Mouse (Mus musculus): ENCODE results near the gene Phf3. TPM values are rescaled to one million over a fixed set of nuclear protein-coding genes. Genes with fewer than 3 reads are reported as not detected.
"Not testable (repeated sequence)": the region's sequence is repeated elsewhere in the genome, so short reads cannot be mapped to it uniquely, and the experiment has no call there.

Phf3 gene
- total RNA-seq (2021), result 10 to 100 TPM; 65.2 to 86.3 TPM
- long read RNA-seq, experiment 1, partial matches to known transcripts, result 3 of 7 reads
- long read RNA-seq, experiment 1, other reads (novel, unspliced or antisense), result 4 of 7 reads
- long read RNA-seq, experiment 2, partial matches to known transcripts, result 14 of 28 reads
- long read RNA-seq, experiment 2, other reads (novel, unspliced or antisense), result 12 of 28 reads

DNA sequence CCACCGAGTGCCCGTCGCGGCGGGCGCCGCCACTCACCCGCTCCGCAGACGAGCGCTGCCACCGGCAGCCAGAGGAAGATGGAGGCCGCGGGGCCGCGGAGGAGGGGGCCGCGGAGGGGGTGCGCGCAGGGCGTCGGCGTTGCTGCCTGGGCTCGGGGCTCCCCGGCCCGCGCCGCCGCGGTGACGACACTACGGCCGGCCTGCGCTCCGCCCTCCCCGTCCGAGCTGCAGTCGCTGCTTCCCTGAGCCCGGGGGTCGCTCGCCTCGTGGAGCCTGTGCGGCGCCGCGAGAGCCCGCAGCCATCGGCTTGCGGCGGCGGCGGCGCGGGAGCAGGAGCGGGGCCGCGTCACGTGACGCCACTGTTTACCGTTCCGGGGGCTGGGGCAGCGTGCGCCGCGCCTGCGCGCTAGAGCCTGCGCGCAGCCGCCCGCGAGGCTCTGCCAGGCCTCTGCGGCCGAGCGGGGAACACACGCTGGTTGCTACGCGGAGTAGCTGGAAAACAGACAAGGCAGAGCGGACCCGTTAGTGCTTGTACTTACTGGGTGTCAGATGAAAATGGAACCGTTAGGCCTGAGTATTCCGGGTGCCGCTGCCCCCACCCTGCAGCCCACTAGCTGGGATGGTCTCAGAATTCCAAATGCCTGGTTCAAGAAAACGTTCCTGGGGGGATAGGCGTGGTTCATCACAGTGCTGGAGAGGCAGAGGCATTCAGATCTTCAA lies at the start of gene Phf3:
Gene Phf3, minus strand, starts transcription at position 381 of the 720 bp plus-strand sequence.
- DNase-seq (ENCODE audit: low spot score in 2 of 2), result peak; percentile 86 to 89

DNA sequence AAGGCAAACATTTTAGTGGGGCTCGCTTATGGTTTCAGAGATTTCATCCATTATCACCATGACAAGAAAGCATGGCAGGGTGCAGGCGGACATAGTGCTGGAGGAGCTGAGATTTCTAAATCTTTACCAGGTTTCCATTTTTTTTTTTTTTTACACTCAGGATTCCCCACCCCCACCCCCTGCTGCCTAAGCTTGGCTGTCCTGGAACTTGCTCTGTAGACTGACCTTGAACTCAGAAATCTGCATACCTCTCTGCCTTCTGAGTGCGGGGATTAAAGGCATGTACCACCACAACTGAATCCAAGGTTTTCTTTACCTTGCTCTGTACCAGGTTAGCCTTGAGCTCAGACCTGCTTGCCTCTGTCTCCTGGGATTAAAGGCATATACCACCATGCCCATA lies 48.5 kb upstream of the Phf3 start:
- DNase-seq (ENCODE audit: low spot score in 2 of 2), result no peak

DNA sequence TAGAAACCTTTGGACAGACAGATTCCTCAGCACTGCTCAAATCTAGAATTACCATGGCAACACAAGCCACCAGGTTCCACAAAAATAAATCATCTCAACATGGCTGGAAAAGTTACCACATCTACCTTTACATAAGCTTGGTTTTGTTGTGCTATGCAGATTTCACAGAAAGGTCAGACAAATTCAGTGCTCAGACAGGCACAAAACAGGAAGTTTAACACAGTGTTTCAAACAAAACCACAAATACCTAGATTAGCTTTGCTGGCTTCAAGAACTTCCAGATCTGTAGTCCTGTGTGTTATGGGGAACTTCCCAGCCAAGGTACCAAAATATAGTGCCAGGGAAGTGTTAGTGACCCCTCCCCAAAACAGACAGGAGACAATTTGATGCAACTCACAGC lies 47.5 kb upstream of the Phf3 start:
- DNase-seq (ENCODE audit: low spot score in 2 of 2), result no peak

DNA sequence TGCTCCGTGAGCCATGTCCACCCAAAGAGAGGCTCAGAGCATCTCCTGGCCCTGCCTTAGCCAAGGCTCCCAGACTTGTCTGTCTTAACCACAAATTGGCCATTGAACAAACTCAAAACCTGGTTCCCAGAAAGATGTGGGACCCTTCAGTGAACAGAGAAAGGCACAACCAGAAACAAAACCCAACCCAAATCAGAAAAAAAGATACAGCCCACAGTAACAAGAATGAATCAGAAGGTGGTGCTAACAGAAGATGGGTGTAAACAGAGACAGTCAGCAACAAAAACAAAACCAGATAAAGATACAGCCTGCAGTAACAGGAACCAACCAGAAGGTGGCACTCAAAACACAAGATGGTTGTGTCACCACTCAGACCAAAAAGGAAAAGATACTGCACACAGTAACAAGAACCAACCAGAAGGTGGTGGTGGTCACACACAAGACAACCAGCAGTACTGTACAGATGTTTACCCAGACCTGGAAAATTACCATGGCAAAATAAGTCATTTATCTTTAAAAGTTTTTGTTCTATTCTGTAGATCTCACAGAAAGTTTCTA lies 47.0 kb upstream of the Phf3 start:
- DNase-seq (ENCODE audit: low spot score in 2 of 2), result no peak

DNA sequence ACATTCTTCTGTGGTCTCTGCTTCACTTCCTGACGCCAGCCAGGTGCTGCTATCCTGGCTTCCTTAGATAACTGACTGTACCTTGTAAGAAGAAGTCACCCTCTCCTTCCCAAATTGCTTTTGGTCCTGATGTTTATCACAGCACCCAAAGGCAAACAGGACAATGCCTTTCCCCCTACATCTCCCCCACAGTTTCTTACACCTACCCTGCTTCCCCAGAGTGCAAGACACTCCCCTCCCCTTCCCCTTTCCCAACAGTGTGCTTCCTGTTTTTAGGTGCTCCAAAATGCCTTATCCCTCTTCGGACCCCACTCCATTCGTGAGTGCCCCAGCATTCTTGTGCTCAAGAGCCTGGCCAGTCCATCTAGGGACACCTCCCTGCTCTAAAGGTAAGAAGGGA lies 36.5 kb upstream of the Phf3 start:
- DNase-seq (ENCODE audit: low spot score in 2 of 2), result no peak

DNA sequence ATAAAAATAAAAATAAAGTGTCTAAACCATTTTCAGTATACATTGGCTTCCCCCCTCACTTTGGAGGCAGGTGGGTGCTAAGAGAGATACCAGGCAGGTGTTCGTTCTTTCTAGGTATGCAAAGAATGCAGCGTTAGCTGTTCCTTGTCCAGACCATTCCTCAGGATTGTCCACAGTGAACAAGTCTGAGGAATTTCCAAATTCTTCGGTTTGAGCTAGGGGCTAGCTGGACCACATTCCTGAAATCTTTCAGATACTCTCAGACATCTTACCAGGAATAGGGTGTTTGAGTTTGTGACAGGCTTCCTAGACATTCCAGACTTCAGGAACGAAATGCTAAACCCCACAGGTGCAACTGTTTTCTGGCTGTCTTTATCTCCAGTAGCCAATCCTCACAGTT lies 35.1 kb upstream of the Phf3 start:
- no peak for DNase-seq (ENCODE audit: low spot score in 2 of 2)

DNA sequence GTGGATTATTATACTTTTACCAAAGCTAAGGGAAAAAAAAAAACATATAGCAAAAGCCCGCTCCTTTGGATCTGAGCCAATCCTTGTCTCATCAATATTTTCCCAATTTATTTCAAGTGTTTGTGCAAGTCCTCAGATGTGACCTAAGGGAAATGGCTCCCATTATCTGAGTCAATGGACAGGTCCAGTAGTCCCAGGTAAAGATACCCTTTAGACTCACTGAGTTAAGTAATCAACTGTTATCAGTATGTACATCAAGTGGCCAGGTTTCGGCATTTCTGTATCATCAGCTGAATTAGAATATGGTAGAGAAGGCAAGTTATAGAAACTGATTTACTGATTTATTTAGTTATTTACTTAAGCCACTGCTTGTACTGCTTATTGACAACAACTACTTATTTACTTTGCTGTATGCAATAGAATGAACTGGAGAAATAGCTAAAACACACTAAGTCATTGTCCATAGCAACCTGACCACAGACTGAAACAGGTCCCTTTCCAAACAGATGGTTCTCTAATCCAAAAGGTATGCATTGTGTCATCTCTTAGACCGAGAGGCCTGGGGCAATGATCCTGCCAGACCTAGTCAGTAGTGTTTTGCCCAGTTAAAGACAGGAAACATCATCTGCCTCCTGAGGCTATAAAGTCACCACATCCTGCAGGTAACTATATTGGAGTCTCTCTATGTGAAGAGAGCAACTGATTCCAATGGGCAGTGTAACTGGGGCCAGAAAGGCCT lies 29.9 kb upstream of the Phf3 start:
- DNase-seq (ENCODE audit: low spot score in 2 of 2), result no peak

DNA sequence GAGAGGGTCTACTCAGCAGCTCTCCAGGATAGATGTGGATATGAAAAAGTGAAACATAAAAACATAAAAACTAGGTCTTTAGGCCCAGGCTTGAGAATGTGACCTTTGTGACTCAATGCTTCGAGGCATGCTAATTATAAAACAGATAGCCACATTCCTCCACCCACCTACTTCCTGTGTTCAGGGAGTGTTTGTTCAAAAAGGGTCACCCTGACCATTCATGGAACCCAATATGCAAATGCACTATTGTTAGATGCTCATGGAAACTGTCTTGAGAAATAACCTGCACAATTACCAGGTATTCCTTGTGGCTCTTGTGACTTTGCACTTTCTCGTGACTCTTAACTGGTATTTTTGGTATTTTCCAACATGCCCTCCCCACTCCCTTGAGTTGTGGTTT lies 25.0 kb upstream of the Phf3 start:
- DNase-seq (ENCODE audit: low spot score in 2 of 2), result no peak

DNA sequence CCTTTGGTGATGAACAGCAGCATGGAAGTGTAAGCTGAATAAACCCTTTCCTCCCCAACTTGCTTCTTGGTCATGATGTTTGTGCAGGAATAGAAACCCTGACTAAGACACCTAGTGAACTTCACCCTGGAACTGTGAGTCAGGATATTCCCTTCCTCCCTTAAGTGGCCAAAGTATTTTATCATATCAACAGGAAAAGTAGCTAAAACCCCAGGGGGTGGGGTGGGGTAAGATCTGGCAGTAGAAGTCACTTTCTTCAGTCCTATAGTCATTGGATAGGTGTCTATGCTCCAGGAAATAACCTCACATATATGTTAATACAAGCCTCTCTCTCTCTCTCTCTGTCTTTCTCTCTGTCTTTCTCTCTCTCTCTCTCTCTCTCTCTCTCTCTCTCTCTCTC lies 21.6 kb upstream of the Phf3 start:
- not testable (repeated sequence) for DNase-seq (ENCODE audit: low spot score in 2 of 2)

DNA sequence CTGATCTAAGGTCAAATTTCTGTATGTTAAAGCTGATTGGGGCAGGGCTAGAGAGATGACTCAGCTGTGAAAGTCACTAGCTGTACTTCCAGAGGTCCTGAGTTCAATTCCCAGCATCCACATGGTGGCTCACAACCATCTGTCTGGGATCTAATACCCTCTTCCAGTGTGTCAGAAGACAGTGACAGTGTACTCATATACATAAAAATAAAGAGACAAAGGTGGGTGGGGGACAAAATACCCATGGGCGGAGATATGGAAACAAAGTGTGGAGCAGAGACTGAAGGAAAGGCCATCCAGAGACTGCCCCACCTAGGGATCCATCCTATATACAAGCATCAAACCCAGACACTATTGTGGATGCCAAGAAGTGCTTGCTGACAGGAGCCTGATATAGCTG lies 10.1 kb upstream of the Phf3 start:
- DNase-seq (ENCODE audit: low spot score in 2 of 2), result not testable (repeated sequence)

DNA sequence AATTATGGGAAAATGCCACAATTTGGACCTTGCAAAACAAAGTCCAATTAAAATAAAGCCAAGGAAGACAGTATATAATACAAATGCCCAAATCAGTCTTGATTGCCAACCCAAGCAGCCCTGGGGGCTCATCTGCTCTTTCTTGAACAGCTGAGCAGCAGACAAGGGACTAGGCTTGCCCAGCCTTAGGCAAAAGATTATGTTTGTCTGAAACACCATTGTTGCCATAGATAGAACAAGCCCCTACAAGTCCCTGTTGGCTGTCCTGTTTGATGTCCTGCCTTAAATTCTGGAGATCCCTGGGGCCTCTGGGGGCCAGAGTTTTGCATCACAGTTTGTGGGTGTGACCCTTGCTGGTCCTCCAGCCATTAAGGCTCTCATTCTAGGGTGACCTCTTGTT lies 2.0 kb upstream of the Phf3 start:
- no peak for DNase-seq (ENCODE audit: low spot score in 2 of 2)

DNA sequence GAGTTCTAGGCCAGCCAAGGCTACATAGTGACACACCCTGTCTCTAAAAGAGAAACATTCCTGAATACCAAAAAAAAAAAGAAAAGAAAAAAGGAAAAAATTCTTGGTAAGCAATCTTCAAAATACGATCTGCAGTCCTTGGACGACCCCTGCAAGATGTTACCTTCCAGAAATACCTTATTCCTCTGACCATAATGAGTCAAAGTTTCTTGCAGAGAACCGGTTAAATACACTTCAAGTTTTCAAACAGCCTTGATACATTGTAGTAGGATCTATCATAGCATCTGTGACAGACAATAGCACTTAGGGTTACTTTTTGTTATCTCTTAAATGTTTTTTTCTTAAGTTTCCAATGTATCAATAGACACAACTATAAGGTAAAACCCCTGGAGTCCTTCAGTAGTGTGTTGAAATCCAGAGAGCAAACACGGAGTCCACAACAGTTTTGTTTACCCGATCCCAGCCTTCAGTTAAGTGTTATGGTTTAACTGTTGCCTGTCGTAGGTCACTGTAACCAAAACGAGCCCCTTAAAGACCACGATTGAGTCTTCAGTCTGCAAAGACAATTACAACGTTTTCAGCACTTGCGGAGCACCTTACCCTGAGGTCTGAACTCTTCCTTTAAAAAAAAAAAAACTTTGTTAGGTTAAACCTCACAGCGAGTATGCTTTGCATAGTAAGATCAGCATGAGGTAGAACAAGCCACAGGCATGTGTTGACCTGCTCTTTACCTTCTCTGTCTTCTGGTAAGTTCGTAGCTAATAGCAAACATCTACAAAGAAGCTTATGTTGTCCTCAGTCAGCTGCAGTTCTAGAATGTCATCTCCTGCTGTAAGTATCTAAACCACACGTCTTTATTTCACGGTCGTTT lies 775 bp upstream of the Phf3 start:
- no peak for DNase-seq (ENCODE audit: low spot score in 2 of 2)

DNA sequence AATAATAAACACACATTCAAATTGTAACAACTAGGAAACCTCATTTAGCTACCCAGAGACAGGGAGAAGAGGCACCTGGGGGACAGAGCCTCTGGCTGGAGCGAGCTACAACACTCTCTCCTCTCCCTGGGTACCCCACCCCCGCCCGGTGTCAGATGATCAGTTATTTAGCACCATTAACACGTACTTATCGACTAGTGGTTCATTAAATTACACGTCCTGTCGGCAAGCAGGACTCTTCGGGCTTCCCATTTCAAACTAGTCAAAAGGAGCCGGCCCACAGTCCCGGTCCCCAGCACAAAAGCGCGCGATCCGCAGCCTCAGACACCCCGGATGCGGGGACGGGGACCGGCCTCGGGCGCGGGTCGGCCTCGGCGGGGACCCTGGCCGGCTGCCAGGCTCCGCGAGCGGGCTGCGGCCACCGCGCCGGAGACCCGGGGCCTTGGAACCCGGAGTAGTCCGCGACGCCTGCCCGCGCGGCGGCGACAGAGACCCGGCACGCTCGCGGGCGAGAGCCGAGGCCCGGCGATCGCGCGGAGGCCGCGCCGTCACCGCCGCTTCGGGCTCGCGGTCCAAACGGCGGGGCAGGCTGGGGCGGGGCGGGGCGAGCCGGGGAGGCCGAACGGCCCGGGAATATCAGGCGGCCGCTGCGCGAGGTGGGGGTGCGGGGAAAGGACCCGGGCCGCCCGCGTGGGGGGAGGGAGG lies 733 bp downstream of the Phf3 start:
- DNase-seq (ENCODE audit: low spot score in 2 of 2), result peak; percentile 60 to 69

DNA sequence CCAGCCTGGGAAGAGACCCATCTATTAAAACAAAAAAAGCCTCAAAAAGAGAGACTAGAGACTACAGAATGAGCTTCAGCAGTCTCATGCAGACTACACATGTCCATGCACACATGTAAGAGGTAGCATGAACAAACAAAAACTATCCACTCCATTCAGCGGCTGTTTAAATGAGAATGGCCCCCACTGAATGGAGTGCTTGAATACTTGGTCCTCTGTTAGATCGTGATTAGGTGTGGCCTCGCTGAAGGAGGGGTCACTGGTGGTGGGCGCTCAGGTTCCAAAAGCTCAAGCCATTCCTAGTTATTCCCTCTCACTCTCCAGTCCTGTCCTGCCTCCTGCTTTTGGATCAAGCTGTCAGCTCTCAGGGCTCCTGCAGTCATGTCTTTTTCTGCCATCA lies 5.9 kb downstream of the Phf3 start:
- DNase-seq (ENCODE audit: low spot score in 2 of 2), result no peak

DNA sequence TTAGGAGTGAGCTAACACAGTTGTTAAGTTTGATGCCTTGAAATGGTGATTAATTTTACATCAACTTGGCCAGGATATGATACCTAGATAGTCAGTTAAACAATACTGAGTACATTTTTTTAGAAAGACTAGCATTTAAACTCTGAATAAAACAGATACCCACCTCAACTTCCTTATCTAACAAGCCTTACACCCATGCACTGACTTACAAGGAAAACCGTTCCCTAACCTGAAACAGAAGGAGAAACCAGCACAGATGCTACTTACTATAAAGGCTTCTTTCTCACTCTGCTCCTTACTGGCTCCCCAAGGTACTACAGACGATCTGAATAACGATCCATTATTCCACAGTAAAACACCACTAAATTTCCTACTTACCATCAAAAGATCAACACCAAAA lies 21.2 kb downstream of the Phf3 start:
- DNase-seq (ENCODE audit: low spot score in 2 of 2), result no peak

DNA sequence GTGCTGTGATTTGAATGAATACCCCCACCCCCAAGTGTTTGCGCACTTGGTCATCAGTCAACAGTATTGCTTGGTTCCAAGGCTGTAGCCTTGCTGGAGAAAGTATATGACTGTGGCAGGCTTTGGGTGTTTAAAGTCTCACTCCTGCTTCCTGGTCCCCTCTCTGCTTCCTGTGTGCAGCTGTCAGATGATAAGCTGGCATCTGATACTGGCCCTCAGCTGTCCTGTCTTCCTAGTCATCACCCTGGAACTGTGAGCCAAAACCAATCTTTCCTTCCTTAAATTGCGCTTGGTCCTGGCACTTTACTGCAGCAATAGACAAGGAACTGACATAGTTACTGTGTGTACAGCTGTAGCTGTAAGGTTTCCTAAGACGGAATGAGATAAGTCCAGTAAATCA lies 21.8 kb downstream of the Phf3 start:
- DNase-seq (ENCODE audit: low spot score in 2 of 2), result no peak

DNA sequence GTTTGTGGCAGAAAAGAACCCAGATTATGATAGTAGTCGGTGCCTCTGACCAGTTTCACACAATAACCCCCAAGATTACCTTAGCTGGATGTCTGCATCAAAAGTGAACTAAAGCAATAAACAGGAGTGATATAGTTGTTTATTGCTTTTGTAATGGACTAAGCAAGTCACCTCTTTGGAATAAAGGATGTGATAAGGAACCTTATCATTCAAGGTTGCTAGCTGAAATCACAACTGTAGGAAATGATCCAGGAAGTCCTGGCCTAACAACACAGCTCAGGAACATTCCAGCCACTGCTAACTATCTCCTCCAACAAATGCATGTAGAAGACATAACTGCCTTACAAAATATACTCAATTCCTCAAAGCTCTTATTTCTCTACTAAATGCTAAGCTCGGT lies 22.8 kb downstream of the Phf3 start:
- DNase-seq (ENCODE audit: low spot score in 2 of 2), result no peak

DNA sequence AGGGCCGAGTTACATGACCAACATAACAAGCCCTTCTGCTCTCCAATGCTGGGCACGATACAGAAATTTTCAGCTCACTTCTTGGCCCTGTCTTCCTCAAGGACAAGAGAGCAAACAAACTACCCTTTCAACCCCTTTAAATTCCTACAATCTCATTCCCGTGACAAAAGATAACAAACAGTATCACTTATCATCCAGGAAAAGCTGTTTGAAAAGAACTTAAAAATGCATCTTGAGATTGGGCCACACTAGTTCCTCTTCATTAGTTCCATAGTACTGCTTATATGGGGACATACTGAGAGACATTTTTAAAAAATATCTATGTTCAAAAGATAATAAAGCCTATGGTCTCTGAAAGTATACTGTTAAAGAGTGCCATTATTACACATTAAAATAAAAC lies 23.8 kb downstream of the Phf3 start:
- no peak for DNase-seq (ENCODE audit: low spot score in 2 of 2)

DNA sequence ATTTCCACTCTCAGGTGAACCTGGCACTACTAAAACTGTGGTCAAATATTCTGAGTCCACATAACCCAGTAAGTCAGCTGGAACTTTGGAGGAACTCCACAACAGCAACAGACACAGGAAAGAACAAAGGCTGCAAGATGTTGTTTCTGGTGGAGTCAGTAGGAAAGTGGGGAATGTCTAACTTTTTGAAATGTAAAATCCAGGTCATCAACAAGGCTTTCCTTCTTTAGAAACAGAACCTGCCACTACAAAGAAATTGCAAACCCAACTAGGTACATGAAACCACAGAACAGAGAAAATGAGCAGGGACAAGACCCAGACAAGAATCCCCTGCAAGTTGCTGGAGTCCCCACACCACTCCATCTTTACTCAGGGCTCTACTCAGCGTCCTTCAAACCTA lies 26.0 kb downstream of the Phf3 start:
- no peak for DNase-seq (ENCODE audit: low spot score in 2 of 2)

DNA sequence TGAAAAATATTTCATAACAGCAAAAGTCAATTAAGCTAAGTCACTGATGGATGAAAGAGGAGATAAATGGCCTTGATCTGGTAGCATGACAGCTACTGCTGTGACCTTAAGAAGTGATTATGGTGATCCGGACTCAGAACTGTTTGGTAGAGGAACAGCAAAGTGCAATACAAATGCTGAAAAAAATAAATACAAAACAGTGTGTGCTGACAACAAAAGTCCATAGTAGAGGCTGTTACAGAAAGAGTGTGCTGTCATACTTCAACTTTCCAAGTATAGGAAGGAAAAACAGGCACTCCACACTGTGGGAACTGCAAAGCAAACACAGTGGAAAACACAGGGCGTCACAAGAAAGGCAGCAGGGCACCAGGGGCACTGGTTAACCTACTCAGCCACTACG lies 34.1 kb downstream of the Phf3 start:
- no peak for DNase-seq (ENCODE audit: low spot score in 2 of 2)

DNA sequence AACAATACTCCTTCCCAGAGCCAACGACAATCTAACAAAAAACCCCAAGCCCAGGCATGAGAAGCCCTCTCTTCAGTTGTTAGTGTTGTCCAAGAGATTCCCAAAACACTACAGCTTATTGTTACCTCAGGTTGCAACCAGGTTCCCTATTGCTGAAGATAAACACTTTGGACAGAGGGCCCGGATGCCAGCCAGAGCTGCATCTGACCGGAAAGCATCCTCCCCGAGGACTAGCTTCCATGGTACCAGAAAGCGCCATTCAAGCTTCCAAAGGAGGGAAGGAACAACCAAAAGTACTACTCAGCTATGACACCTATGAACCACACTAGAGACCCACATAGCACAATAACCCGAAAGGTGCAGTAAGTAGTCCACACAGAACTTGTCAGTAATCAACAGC lies 38.2 kb downstream of the Phf3 start:
- DNase-seq (ENCODE audit: low spot score in 2 of 2), result no peak
